Mouse (Mus musculus): ENCODE measurements at regions not wholly inside any gene's neighbourhood (a gene's known extent, or its start where the extent isn't known, plus 50 kb on each side); places are given as distances from the start of the nearest gene placed in this dataset.
A peak's percentile ranks its signal among the peaks of the same experiment; 100 is the strongest.

GRCm38 (mm10) chr14:102882281-102882680 lies 100.2 kb downstream of the Kctd12 start:
- DNase-seq (ENCODE audit: low spot score in 2 of 2) = no peak

GRCm38 (mm10) chr14:102880658-102881083 lies 101.8 kb downstream of the Kctd12 start:
- no peak for DNase-seq (ENCODE audit: low spot score in 2 of 2)

- DNase-seq (ENCODE audit: low spot score in 2 of 2) = no peak
Observed at GRCm38 (mm10) chr14:102878572-102878971, 103.9 kb downstream of the Kctd12 start.

- no peak for DNase-seq (ENCODE audit: low spot score in 2 of 2)
Observed at GRCm38 (mm10) chr14:102868160-102868559, 114.3 kb downstream of the Kctd12 start.

DNA sequence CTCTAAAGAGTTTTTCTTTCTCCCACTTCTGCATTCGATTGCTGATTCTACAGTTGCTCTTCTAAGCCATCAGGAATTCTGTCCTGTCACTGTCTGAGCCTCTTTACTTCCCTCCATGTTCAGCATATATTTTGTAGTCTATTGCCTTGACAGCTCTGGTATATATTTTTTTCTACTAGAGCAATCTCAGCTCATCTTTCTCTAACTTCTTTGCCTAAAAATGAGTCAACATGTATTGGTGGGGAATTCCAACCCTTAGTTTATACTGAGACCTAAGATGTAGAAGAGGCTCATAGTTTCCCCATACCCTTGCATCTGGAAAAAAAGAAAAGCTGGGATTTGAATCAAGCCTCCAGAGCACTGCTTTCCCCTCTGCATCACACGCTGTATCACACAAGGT lies 114.7 kb downstream of the Kctd12 start:
- DNase-seq (ENCODE audit: low spot score in 2 of 2) = no peak

- DNase-seq (ENCODE audit: low spot score in 2 of 2) = no peak
Observed at GRCm38 (mm10) chr14:102866511-102866910, 115.9 kb downstream of the Kctd12 start.

DNA sequence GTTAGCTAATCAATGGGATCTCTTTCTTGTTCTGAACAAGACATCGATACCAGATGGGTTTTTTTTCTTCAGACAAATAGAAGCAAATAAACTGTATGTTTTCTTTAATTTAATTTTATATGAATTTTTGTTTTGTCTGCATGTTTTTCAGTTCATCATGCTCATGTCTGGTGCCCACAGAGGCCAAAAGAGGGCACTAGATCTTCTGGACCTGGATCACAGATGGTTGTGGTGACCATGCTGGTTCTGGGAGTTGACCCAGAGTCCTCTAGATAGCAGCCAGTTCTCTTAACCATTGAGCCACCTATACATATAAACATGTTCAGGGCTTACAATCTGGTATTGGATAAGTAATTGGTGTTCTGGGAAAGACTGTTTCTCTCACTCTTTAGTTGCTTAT lies 120.7 kb downstream of the Kctd12 start:
- DNase-seq (ENCODE audit: low spot score in 2 of 2) = no peak

GRCm38 (mm10) chr14:102859361-102859871 lies 123.0 kb downstream of the Kctd12 start:
- no peak for DNase-seq (ENCODE audit: low spot score in 2 of 2)

GRCm38 (mm10) chr14:102855264-102855840 lies 127.1 kb downstream of the Kctd12 start:
- no peak for DNase-seq (ENCODE audit: low spot score in 2 of 2)

GRCm38 (mm10) chr14:102843700-102844099 lies 138.7 kb downstream of the Kctd12 start:
- no peak for DNase-seq (ENCODE audit: low spot score in 2 of 2)

DNA sequence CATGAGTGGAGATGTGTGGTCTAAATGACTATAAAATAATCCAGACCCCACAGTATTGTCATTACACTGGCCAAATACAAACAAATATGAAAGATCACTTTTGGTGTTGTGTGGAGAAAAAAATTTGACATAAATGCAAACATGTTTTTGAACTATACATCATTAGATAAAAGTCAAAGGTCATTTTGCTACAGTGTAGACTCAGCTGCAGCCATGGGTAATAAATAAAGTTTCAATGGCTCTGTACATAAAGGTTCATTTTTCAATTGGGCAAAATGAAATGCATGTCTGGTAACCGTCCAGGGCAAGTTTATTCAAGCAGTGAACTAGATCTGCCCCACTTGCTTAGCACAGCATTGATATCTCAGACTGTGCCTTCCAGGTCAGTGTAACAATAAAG lies 144.8 kb downstream of the Kctd12 start:
- DNase-seq (ENCODE audit: low spot score in 2 of 2) = no peak

DNA sequence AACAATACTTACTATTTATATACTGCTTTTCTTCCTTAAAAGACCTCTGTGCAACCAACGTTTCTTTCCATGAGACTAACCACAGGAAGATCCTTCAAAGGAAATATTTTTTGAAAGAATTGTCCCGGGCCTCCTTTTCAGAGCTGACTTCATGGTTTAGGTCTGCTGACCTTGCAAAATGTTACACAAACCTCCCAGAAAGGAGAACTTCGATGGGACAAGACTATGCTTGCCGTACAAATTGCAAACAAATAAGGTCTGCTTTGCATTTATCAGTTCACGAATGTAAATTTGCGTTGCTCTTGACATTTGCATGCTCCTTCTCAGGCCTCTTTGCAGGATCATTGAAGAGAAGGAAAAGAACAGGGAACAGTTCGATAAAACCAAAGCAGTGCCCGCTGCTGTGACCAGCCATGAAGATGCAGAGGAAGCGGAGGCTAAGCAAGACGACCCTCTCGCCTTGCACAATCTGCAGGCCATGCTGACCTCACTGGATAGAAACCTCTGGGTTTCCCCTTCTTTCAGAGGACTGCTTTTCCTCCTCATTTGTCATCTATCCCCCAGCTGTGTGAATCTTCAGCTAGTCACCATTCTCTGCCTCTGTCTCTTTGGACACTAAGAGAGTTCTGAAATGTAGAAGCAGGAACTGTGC lies 147.2 kb downstream of the Kctd12 start:
- DNase-seq (ENCODE audit: low spot score in 2 of 2) = no peak

DNA sequence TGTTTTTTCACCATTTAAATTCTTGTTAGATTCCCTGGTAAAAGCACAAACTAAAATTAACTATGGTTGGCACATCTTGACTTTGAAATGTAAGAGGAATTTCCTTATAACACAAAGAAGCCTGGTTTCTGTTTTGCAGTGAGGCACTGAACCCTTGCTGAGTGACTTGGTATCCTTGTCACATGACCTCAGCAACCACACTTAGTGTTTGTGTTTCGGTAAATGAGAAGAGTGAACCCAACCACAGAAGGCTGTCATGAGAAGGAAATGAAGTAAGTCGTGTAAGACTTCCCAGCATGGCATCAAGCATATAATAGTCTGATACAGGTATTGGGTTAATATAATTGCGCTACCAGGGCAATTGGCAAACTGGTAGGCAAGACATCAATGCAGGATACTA lies 154.0 kb downstream of the Kctd12 start:
- no peak for DNase-seq (ENCODE audit: low spot score in 2 of 2)

GRCm38 (mm10) chr14:102827756-102828384 lies 154.6 kb downstream of the Kctd12 start:
- DNase-seq (ENCODE audit: low spot score in 2 of 2) = no peak

DNA sequence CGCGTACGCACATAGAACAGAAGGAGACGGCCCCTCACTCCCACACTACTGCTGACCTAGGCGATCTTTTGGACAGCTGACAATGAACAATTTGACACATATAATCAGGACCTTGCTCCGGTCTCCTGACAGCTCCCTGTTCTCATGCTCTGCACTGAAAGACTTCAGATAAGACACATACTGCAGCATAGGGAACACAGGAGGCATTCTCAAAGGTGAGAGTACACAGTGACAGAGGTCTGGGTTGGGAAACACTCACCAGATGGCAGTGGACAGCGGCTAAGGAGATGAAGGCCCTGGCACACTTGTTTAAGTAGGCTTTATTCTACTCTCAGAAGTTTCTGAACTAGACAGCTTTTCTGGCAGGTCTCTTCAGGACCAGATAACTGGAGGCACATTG lies 156.9 kb downstream of the Kctd12 start:
- DNase-seq (ENCODE audit: low spot score in 2 of 2) = no peak

- no peak for DNase-seq (ENCODE audit: low spot score in 2 of 2)
Observed at GRCm38 (mm10) chr14:102820663-102821062, 161.8 kb downstream of the Kctd12 start.

GRCm38 (mm10) chr14:102811678-102812081 lies 170.8 kb downstream of the Kctd12 start:
- DNase-seq (ENCODE audit: low spot score in 2 of 2) = no peak

DNA sequence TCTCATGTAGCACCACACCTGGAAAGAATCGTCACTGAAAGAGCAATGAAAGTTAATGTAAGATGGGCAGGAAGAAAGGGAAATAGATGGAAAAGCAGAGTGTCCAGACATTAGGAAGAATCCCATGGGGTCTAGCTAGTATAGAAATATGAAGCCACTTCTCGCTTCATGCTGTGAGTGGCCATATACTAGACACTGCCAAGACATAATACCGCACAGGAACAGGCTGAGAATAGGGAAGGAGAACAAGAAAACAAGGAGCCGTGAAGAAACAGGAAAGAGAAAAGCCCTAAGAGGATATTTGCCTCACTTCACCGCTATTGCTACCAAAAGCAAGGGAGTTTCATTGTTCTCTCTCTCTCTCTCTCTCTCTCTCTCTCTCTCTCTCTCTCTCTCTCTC lies 171.4 kb downstream of the Kctd12 start:
- DNase-seq (ENCODE audit: low spot score in 2 of 2) = no peak

GRCm38 (mm10) chr14:102810121-102810921 lies 172.1 kb downstream of the Kctd12 start:
- peak; percentile 36 to 66 for DNase-seq (ENCODE audit: low spot score in 2 of 2)

- DNase-seq (ENCODE audit: low spot score in 2 of 2) = peak; percentile 36 to 75
Observed at GRCm38 (mm10) chr14:102805936-102806923, 176.2 kb downstream of the Kctd12 start.

DNA sequence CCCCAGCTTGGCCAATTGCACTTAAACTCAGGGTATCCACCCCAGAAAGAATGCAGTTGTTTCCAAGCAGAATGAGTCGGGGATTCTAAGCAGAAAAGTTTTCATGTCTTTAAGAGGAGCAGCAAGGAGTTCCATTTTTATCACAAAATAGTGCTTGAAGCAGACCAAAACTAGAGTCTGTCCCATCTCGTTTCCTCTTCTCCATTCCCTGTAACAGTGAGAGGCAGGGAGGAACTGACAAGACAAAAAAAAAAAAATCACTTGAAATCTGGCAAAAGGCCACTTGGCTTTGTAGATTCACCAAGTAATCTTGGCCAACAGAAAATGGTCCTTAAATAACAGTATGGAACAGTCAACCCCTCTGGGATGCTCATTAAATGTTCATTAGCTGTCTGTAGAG lies 186.8 kb downstream of the Kctd12 start:
- DNase-seq (ENCODE audit: low spot score in 2 of 2) = no peak

All from spleen, postnatal 4 days (tissue).